Mouse (Mus musculus): ENCODE measurements around the gene Pigp. TPM values are rescaled to one million over a fixed set of nuclear protein-coding genes. Genes with fewer than 3 reads are reported as not detected.
A peak's percentile ranks its signal among the peaks of the same experiment; 100 is the strongest.

The Pigp gene
- polyA plus RNA-seq, 1 experiment from 2014 or later: 125 TPM

GRCm38 (mm10) chr16:94317752-94318151 is 53.9 kb downstream of the Pigp start:
- Histone ChIP-seq H3K9me3 (ENCODE audit: control insufficient read depth, low read length) (no peaks in the 10 kb centered on the region), H3K4me3 (ENCODE audit: low read depth, low read length) (no peak overlapping the region), H3K27ac (replicated peaks; ENCODE audit: low read depth, low read length) (no peak overlapping the region), H3K4me1 (ENCODE audit: control insufficient read depth, insufficient read depth, low read length) (peaks cover 7% of the 10 kb centered on the region; the same call in 1 of the 2 replicates), H3K27me3 (replicated peaks; ENCODE audit: control insufficient read depth, insufficient read depth, low read length) (no peaks in the 10 kb centered on the region), H3K4me2 (ENCODE audit: low read depth, low read length) (no peak overlapping the region), H3K36me3 (ENCODE audit: control insufficient read depth, insufficient read depth, low read length) (no peaks in the 10 kb centered on the region), H3K9ac (ENCODE audit: low read depth, low read length) (no peak overlapping the region)
- DNase-seq (ENCODE audit: low spot score) (no peak), ATAC-seq (ENCODE audit: low read depth) (no peak)
- 79% methylated on average over 5 of the region's 5 CpGs for WGBS

- Histone ChIP-seq H3K27me3 (replicated peaks; ENCODE audit: control insufficient read depth, insufficient read depth, low read length) (no peaks in the 10 kb centered on the region), H3K36me3 (ENCODE audit: control insufficient read depth, insufficient read depth, low read length) (no peaks in the 10 kb centered on the region), H3K4me3 (ENCODE audit: low read depth, low read length) (no peak overlapping the region), H3K4me1 (ENCODE audit: control insufficient read depth, insufficient read depth, low read length) (peaks cover 15% of the 10 kb centered on the region), H3K9me3 (ENCODE audit: control insufficient read depth, low read length) (no peaks in the 10 kb centered on the region), H3K9ac (ENCODE audit: low read depth, low read length) (no peak overlapping the region), H3K4me2 (ENCODE audit: low read depth, low read length) (no peak overlapping the region), H3K27ac (replicated peaks; ENCODE audit: low read depth, low read length) (no peak overlapping the region)
- DNase-seq (ENCODE audit: low spot score) (no peak), ATAC-seq (ENCODE audit: low read depth) (no peak)
- WGBS: 53% methylated on average over 1 of the region's 1 CpGs
Observed at GRCm38 (mm10) chr16:94315215-94315614, 56.4 kb downstream of the Pigp start.

GRCm38 (mm10) chr16:94314626-94315025 is 57.0 kb downstream of the Pigp start:
- Histone ChIP-seq H3K27ac (replicated peaks; ENCODE audit: low read depth, low read length) (no peak overlapping the region), H3K4me2 (ENCODE audit: low read depth, low read length) (no peak overlapping the region), H3K4me1 (ENCODE audit: control insufficient read depth, insufficient read depth, low read length) (peaks cover 15% of the 10 kb centered on the region), H3K9ac (ENCODE audit: low read depth, low read length) (no peak overlapping the region), H3K27me3 (replicated peaks; ENCODE audit: control insufficient read depth, insufficient read depth, low read length) (no peaks in the 10 kb centered on the region), H3K9me3 (ENCODE audit: control insufficient read depth, low read length) (no peaks in the 10 kb centered on the region), H3K4me3 (ENCODE audit: low read depth, low read length) (no peak overlapping the region), H3K36me3 (ENCODE audit: control insufficient read depth, insufficient read depth, low read length) (no peaks in the 10 kb centered on the region)
- ATAC-seq (ENCODE audit: low read depth) (no peak), DNase-seq (ENCODE audit: low spot score) (no peak)
- 90% methylated on average over 5 of the region's 5 CpGs for WGBS

- H3K9ac ChIP-seq (ENCODE audit: low read depth, low read length): peak within 1 kb of the TSS; percentile 90
- ATAC-seq (ENCODE audit: low read depth): peak; percentile 93
- peak within 1 kb of the TSS; percentile 98 for H3K27ac ChIP-seq (replicated peaks; ENCODE audit: low read depth, low read length)
- peak within 1 kb of the TSS; percentile 66 for H3K4me3 ChIP-seq (ENCODE audit: low read depth, low read length)
- 1% methylated on average over 63 of the region's 64 CpGs for WGBS
- peaks cover 15% of the 10 kb centered on the region for H3K4me1 ChIP-seq (ENCODE audit: control insufficient read depth, insufficient read depth, low read length)
- H3K4me2 ChIP-seq (ENCODE audit: low read depth, low read length): peak within 1 kb of the TSS; percentile 90
- no peaks in the 10 kb centered on the region for H3K36me3 ChIP-seq (ENCODE audit: control insufficient read depth, insufficient read depth, low read length)
- H3K9me3 ChIP-seq (ENCODE audit: control insufficient read depth, low read length): no peaks in the 10 kb centered on the region
- H3K27me3 ChIP-seq (replicated peaks; ENCODE audit: control insufficient read depth, insufficient read depth, low read length): no peaks in the 10 kb centered on the region
- peak; percentile 98 for DNase-seq (ENCODE audit: low spot score)
Observed at GRCm38 (mm10) chr16:94313229-94314030, 58.2 kb downstream of the Pigp start, which contains the start of gene Hlcs. Hlcs (minus strand) TSS chr16:94313571.

- no peaks in the 10 kb centered on the region for H3K27me3 ChIP-seq (replicated peaks; ENCODE audit: control insufficient read depth, insufficient read depth, low read length)
- H3K27ac ChIP-seq (replicated peaks; ENCODE audit: low read depth, low read length): peak overlapping the region; percentile 98
- no peaks in the 10 kb centered on the region for H3K9me3 ChIP-seq (ENCODE audit: control insufficient read depth, low read length)
- H3K4me3 ChIP-seq (ENCODE audit: low read depth, low read length): peak overlapping the region; percentile 66
- H3K9ac ChIP-seq (ENCODE audit: low read depth, low read length): peak overlapping the region; percentile 90
- H3K4me2 ChIP-seq (ENCODE audit: low read depth, low read length): peak overlapping the region; percentile 90
- whole genome bisulfite sequencing: 0% methylated on average over 20 of the region's 20 CpGs
- no peaks in the 10 kb centered on the region for H3K36me3 ChIP-seq (ENCODE audit: control insufficient read depth, insufficient read depth, low read length)
- peak; percentile 92 for ATAC-seq (ENCODE audit: low read depth)
- H3K4me1 ChIP-seq (ENCODE audit: control insufficient read depth, insufficient read depth, low read length): peaks cover 21% of the 10 kb centered on the region
- peak; percentile 97 for DNase-seq (ENCODE audit: low spot score)
Observed at GRCm38 (mm10) chr16:94312663-94313228, 58.9 kb downstream of the Pigp start.

GRCm38 (mm10) chr16:94311931-94312330 is 59.7 kb downstream of the Pigp start:
- H3K4me2 ChIP-seq (ENCODE audit: low read depth, low read length): peak overlapping the region; percentile 90
- ATAC-seq (ENCODE audit: low read depth): no peak
- peak overlapping the region; percentile 66 for H3K4me3 ChIP-seq (ENCODE audit: low read depth, low read length)
- no peak for DNase-seq (ENCODE audit: low spot score)
- H3K27me3 ChIP-seq (replicated peaks; ENCODE audit: control insufficient read depth, insufficient read depth, low read length): no peaks in the 10 kb centered on the region
- peaks cover 29% of the 10 kb centered on the region for H3K4me1 ChIP-seq (ENCODE audit: control insufficient read depth, insufficient read depth, low read length)
- no peaks in the 10 kb centered on the region for H3K36me3 ChIP-seq (ENCODE audit: control insufficient read depth, insufficient read depth, low read length)
- no peaks in the 10 kb centered on the region for H3K9me3 ChIP-seq (ENCODE audit: control insufficient read depth, low read length)
- H3K27ac ChIP-seq (replicated peaks; ENCODE audit: low read depth, low read length): peak overlapping the region; percentile 98
- 70% methylated on average over 4 of the region's 4 CpGs for WGBS
- H3K9ac ChIP-seq (ENCODE audit: low read depth, low read length): peak overlapping the region; percentile 90; the same call in 1 of the 2 replicates

- H3K27me3 ChIP-seq (replicated peaks; ENCODE audit: control insufficient read depth, insufficient read depth, low read length): no peaks in the 10 kb centered on the region
- no peak overlapping the region for H3K27ac ChIP-seq (replicated peaks; ENCODE audit: low read depth, low read length)
- 52% methylated on average over 1 of the region's 1 CpGs for WGBS
- peak overlapping the region; percentile 90; the same call in 1 of the 2 replicates for H3K4me2 ChIP-seq (ENCODE audit: low read depth, low read length)
- H3K9ac ChIP-seq (ENCODE audit: low read depth, low read length): no peak overlapping the region
- DNase-seq (ENCODE audit: low spot score) (no peak), ATAC-seq (ENCODE audit: low read depth) (no peak)
- peaks cover 29% of the 10 kb centered on the region for H3K4me1 ChIP-seq (ENCODE audit: control insufficient read depth, insufficient read depth, low read length)
- H3K4me3 ChIP-seq (ENCODE audit: low read depth, low read length): no peak overlapping the region
- H3K9me3 ChIP-seq (ENCODE audit: control insufficient read depth, low read length): no peaks in the 10 kb centered on the region
- H3K36me3 ChIP-seq (ENCODE audit: control insufficient read depth, insufficient read depth, low read length): no peaks in the 10 kb centered on the region
Observed at GRCm38 (mm10) chr16:94311416-94311815, 60.2 kb downstream of the Pigp start.

- DNase-seq (ENCODE audit: low spot score) (no peak), ATAC-seq (ENCODE audit: low read depth) (no peak)
- Histone ChIP-seq H3K27me3 (replicated peaks; ENCODE audit: control insufficient read depth, insufficient read depth, low read length) (no peaks in the 10 kb centered on the region), H3K9me3 (ENCODE audit: control insufficient read depth, low read length) (peaks cover 8% of the 10 kb centered on the region; the same call in 1 of the 2 replicates), H3K36me3 (ENCODE audit: control insufficient read depth, insufficient read depth, low read length) (no peaks in the 10 kb centered on the region), H3K9ac (ENCODE audit: low read depth, low read length) (no peak overlapping the region), H3K4me1 (ENCODE audit: control insufficient read depth, insufficient read depth, low read length) (peaks cover 27% of the 10 kb centered on the region), H3K4me2 (ENCODE audit: low read depth, low read length) (no peak overlapping the region), H3K4me3 (ENCODE audit: low read depth, low read length) (no peak overlapping the region), H3K27ac (replicated peaks; ENCODE audit: low read depth, low read length) (no peak overlapping the region)
- 91% methylated on average over 4 of the region's 4 CpGs for WGBS
Observed at GRCm38 (mm10) chr16:94309025-94309424, 62.6 kb downstream of the Pigp start.
